Mouse (Mus musculus) right cerebral cortex, adult 2 months (tissue): ENCODE results near the gene Nfx1.

Experiments used
- DNase-seq, 2 experiments: peaks; one replicate each; pipeline ENCODE4 v3.0.0; 2021 to 2022; ENCODE audit warnings: low spot score in 2 of 2

The Nfx1 gene

GRCm38 (mm10) chr4:41046254-41046795 is 75.6 kb downstream of the Nfx1 start:
- DNase-seq: no peak

GRCm38 (mm10) chr4:41047524-41048271 is 77.0 kb downstream of the Nfx1 start, which contains the start of gene Aqp7:
Gene Aqp7 (minus strand): TSS chr4:41048139.
- DNase-seq: no peak

GRCm38 (mm10) chr4:41048926-41049325 is 78.2 kb downstream of the Nfx1 start:
- DNase-seq: no peak

- peak; percentile 89 to 92 for DNase-seq
Measured at GRCm38 (mm10) chr4:41050726-41051675, 80.3 kb downstream of the Nfx1 start.

GRCm38 (mm10) chr4:41051781-41052180 is 81.1 kb downstream of the Nfx1 start:
- DNase-seq: no peak

GRCm38 (mm10) chr4:41055111-41055510 is 84.4 kb downstream of the Nfx1 start:
- no peak for DNase-seq

- DNase-seq: no peak
Measured at GRCm38 (mm10) chr4:41056253-41056652, 85.5 kb downstream of the Nfx1 start.

GRCm38 (mm10) chr4:41056742-41057332 is 86.1 kb downstream of the Nfx1 start:
- no peak for DNase-seq

GRCm38 (mm10) chr4:41057361-41057760 is 86.7 kb downstream of the Nfx1 start:
- no peak for DNase-seq

GRCm38 (mm10) chr4:41063351-41063750 is 92.6 kb downstream of the Nfx1 start:
- DNase-seq: no peak

GRCm38 (mm10) chr4:41063894-41064673 is 93.4 kb downstream of the Nfx1 start:
- peak in 1 of 2 experiments; percentile 16 for DNase-seq

- DNase-seq: no peak
Measured at GRCm38 (mm10) chr4:41065196-41065595, 94.5 kb downstream of the Nfx1 start.

- DNase-seq: no peak
Measured at GRCm38 (mm10) chr4:41071500-41072429, 101.1 kb downstream of the Nfx1 start.

GRCm38 (mm10) chr4:41073008-41073817 is 102.5 kb downstream of the Nfx1 start:
- DNase-seq: no peak

GRCm38 (mm10) chr4:41074461-41074860 is 103.8 kb downstream of the Nfx1 start:
- no peak for DNase-seq
